Mouse (Mus musculus): ENCODE results near the gene Serbp1. TPM values are rescaled to one million over a fixed set of nuclear protein-coding genes. Genes with fewer than 3 reads are reported as not detected.

The Serbp1 gene
- total RNA-seq, 2 experiments from 2014 or later, result 1,071 to 3,362 TPM

- no peak; the same call in 1 of the 2 replicates for ATAC-seq (replicated peaks; ENCODE audit: low FRiP score, low TSS enrichment, poor library complexity, severe bottlenecking)
These were observed 8.5 kb upstream of the Serbp1 start for GRCm38 (mm10) chr6:67229521-67229920.

- ATAC-seq (replicated peaks; ENCODE audit: low FRiP score, low TSS enrichment, poor library complexity, severe bottlenecking), result no peak
These were observed 8.0 kb upstream of the Serbp1 start for GRCm38 (mm10) chr6:67229922-67230518.

- ATAC-seq (replicated peaks; ENCODE audit: low FRiP score, low TSS enrichment, poor library complexity, severe bottlenecking), result no peak
These were observed 7.0 kb upstream of the Serbp1 start for GRCm38 (mm10) chr6:67230950-67231349.

GRCm38 (mm10) chr6:67235649-67236048, 2.3 kb upstream of the Serbp1 start:
- ATAC-seq (replicated peaks; ENCODE audit: low FRiP score, low TSS enrichment, poor library complexity, severe bottlenecking), result no peak

- no peak for ATAC-seq (replicated peaks; ENCODE audit: low FRiP score, low TSS enrichment, poor library complexity, severe bottlenecking)
These were observed 1.3 kb upstream of the Serbp1 start for GRCm38 (mm10) chr6:67236491-67237234.

GRCm38 (mm10) chr6:67241263-67241662, 3.3 kb downstream of the Serbp1 start:
- ATAC-seq (replicated peaks; ENCODE audit: low FRiP score, low TSS enrichment, poor library complexity, severe bottlenecking), result no peak

- no peak for ATAC-seq (replicated peaks; ENCODE audit: low FRiP score, low TSS enrichment, poor library complexity, severe bottlenecking)
These were observed 5.9 kb downstream of the Serbp1 start for GRCm38 (mm10) chr6:67243765-67244420.

- no peak for ATAC-seq (replicated peaks; ENCODE audit: low FRiP score, low TSS enrichment, poor library complexity, severe bottlenecking)
These were observed 6.5 kb downstream of the Serbp1 start for GRCm38 (mm10) chr6:67244451-67244850.

- no peak for ATAC-seq (replicated peaks; ENCODE audit: low FRiP score, low TSS enrichment, poor library complexity, severe bottlenecking)
These were observed 13.1 kb downstream of the Serbp1 start for GRCm38 (mm10) chr6:67251095-67251494.

GRCm38 (mm10) chr6:67264935-67265334, 27.0 kb downstream of the Serbp1 start:
- peak; percentile 51 for ATAC-seq (replicated peaks; ENCODE audit: low FRiP score, low TSS enrichment, poor library complexity, severe bottlenecking)

GRCm38 (mm10) chr6:67266159-67266657, 28.2 kb downstream of the Serbp1 start:
- peak; percentile 52 for ATAC-seq (replicated peaks; ENCODE audit: low FRiP score, low TSS enrichment, poor library complexity, severe bottlenecking)

- ATAC-seq (replicated peaks; ENCODE audit: low FRiP score, low TSS enrichment, poor library complexity, severe bottlenecking), result peak; percentile 83
These were observed 28.9 kb downstream of the Serbp1 start for GRCm38 (mm10) chr6:67266664-67267407.

GRCm38 (mm10) chr6:67267408-67268244, 29.6 kb downstream of the Serbp1 start:
- no peak for ATAC-seq (replicated peaks; ENCODE audit: low FRiP score, low TSS enrichment, poor library complexity, severe bottlenecking)

GRCm38 (mm10) chr6:67268245-67268612, 30.3 kb downstream of the Serbp1 start:
- ATAC-seq (replicated peaks; ENCODE audit: low FRiP score, low TSS enrichment, poor library complexity, severe bottlenecking), result no peak

- ATAC-seq (replicated peaks; ENCODE audit: low FRiP score, low TSS enrichment, poor library complexity, severe bottlenecking), result no peak
These were observed 31.0 kb downstream of the Serbp1 start for GRCm38 (mm10) chr6:67268983-67269382.

GRCm38 (mm10) chr6:67269459-67269858, 31.5 kb downstream of the Serbp1 start:
- peak; percentile 38 for ATAC-seq (replicated peaks; ENCODE audit: low FRiP score, low TSS enrichment, poor library complexity, severe bottlenecking)

GRCm38 (mm10) chr6:67277944-67278343, 40.0 kb downstream of the Serbp1 start:
- no peak for ATAC-seq (replicated peaks; ENCODE audit: low FRiP score, low TSS enrichment, poor library complexity, severe bottlenecking)

- ATAC-seq (replicated peaks; ENCODE audit: low FRiP score, low TSS enrichment, poor library complexity, severe bottlenecking), result peak; percentile 86
These were observed 43.7 kb downstream of the Serbp1 start for GRCm38 (mm10) chr6:67281614-67282197.

- ATAC-seq (replicated peaks; ENCODE audit: low FRiP score, low TSS enrichment, poor library complexity, severe bottlenecking), result no peak
These were observed 44.9 kb downstream of the Serbp1 start for GRCm38 (mm10) chr6:67282897-67283296.
